Comparison of ENCODE assay signal across 8 mouse cellular contexts in genomic region chr7:83884921-83885532, GRCm38 (mm10). TPM values are rescaled to one million over a fixed set of nuclear protein-coding genes. Genes with fewer than 3 reads are reported as not detected.
DNase-seq lines count a peak whose midpoint lies in the region; ATAC-seq and TF ChIP-seq lines count a peak whose summit lies in the region.

No protein-coding gene starts in this region.

- peak overlapping the region; percentile 88 for H3K4me2 ChIP-seq in embryonic facial prominence, embryonic 11.5 days (ENCODE audit: low read depth, low read length)
- peak overlapping the region; percentile 95 for H3K4me2 ChIP-seq in hindbrain, embryonic 12.5 days (replicated peaks)
- H3K4me2 ChIP-seq in lung, embryonic 14.5 days, result peak overlapping the region; percentile 95

- DNase-seq in layer of hippocampus, adult 2 months (ENCODE audit: low spot score in 2 of 2), result no peak
- no peak for DNase-seq in layer of hippocampus, adult 9-10 months (ENCODE audit: low spot score)
- no peak for DNase-seq in embryonic facial prominence, embryonic 11.5 days (ENCODE audit: low spot score)
- peak; percentile 38 for DNase-seq in lung, embryonic 14.5 days
- DNase-seq in spleen, postnatal 14 days (ENCODE audit: low spot score in 2 of 2), result peak; percentile 20 to 23
- DNase-seq in gastrocnemius, postnatal 10 days, result no peak

- H3K36me3 ChIP-seq in embryonic facial prominence, embryonic 11.5 days (replicated peaks; ENCODE audit: control insufficient read depth, insufficient read depth, low read depth, low read length), result no peaks in the 10 kb centered on the region
- H3K36me3 ChIP-seq in hindbrain, embryonic 12.5 days, result no peaks in the 10 kb centered on the region
- H3K36me3 ChIP-seq in lung, embryonic 14.5 days (ENCODE audit: insufficient read depth), result peaks cover 17% of the 10 kb centered on the region

- H3K9ac ChIP-seq in embryonic facial prominence, embryonic 11.5 days (replicated peaks; ENCODE audit: low read length), result peak overlapping the region; percentile 91
- H3K9ac ChIP-seq in hindbrain, embryonic 12.5 days, result peak overlapping the region; percentile 89
- peak overlapping the region; percentile 92 for H3K9ac ChIP-seq in lung, embryonic 14.5 days

- H3K4me1 ChIP-seq in embryonic facial prominence, embryonic 11.5 days (ENCODE audit: control insufficient read depth, insufficient read depth, low read length), result peaks cover 9% of the 10 kb centered on the region
- H3K4me1 ChIP-seq in hindbrain, embryonic 12.5 days, result peaks cover 32% of the 10 kb centered on the region
- peaks cover 18% of the 10 kb centered on the region for H3K4me1 ChIP-seq in lung, embryonic 14.5 days (ENCODE audit: insufficient read depth)

- TF ChIP-seq CTCF in layer of hippocampus, adult 2 months (conservative IDR thresholded peaks at IDR 0.05), result no peak
- no peak for TF ChIP-seq CTCF in lung, embryonic 14.5 days (IDR thresholded peaks at IDR 0.05; ENCODE audit: low read depth)

- H3K4me3 ChIP-seq in layer of hippocampus, adult 2 months, result peak overlapping the region; percentile 78
- peak overlapping the region; percentile 90 for H3K4me3 ChIP-seq in embryonic facial prominence, embryonic 11.5 days (ENCODE audit: low read depth, low read length)
- H3K4me3 ChIP-seq in hindbrain, embryonic 12.5 days, result peak overlapping the region; percentile 82
- peak overlapping the region; percentile 92 for H3K4me3 ChIP-seq in lung, embryonic 14.5 days (ENCODE audit: low read depth, low read length)

- WGBS in embryonic facial prominence, embryonic 11.5 days, result 38% methylated on average over 6 of the region's 6 CpGs
- 44% methylated on average over 6 of the region's 6 CpGs for WGBS in hindbrain, embryonic 12.5 days
- WGBS in lung, embryonic 14.5 days, result 29% methylated on average over 6 of the region's 6 CpGs

- H3K27ac ChIP-seq in layer of hippocampus, adult 2 months, result peak overlapping the region; percentile 93
- H3K27ac ChIP-seq in embryonic facial prominence, embryonic 11.5 days (replicated peaks; ENCODE audit: low read depth, low read length), result peak overlapping the region; percentile 94; the same call in 1 of the 2 replicates
- H3K27ac ChIP-seq in hindbrain, embryonic 12.5 days, result peak overlapping the region; percentile 95
- H3K27ac ChIP-seq in lung, embryonic 14.5 days (ENCODE audit: low read depth), result peak overlapping the region; percentile 99

- no peaks in the 10 kb centered on the region for H3K27me3 ChIP-seq in embryonic facial prominence, embryonic 11.5 days (ENCODE audit: control insufficient read depth, insufficient read depth, low read length)
- no peaks in the 10 kb centered on the region; the same call in 1 of the 2 replicates for H3K27me3 ChIP-seq in hindbrain, embryonic 12.5 days
- no peaks in the 10 kb centered on the region for H3K27me3 ChIP-seq in lung, embryonic 14.5 days (ENCODE audit: insufficient read depth, low read length)

- H3K9me3 ChIP-seq in embryonic facial prominence, embryonic 11.5 days (replicated peaks; ENCODE audit: control insufficient read depth, low read length), result no peaks in the 10 kb centered on the region
- no peaks in the 10 kb centered on the region for H3K9me3 ChIP-seq in hindbrain, embryonic 12.5 days (replicated peaks)
- H3K9me3 ChIP-seq in lung, embryonic 14.5 days (ENCODE audit: low read depth, low read length), result no peaks in the 10 kb centered on the region; the same call in 1 of the 2 replicates

- no peak for ATAC-seq in embryonic facial prominence, embryonic 11.5 days (replicated peaks; ENCODE audit: insufficient number of reproducible peaks, low FRiP score, low TSS enrichment, low read depth)
- ATAC-seq in hindbrain, embryonic 12.5 days (ENCODE audit: low FRiP score), result no peak
- no peak for ATAC-seq in lung, embryonic 14.5 days (ENCODE audit: insufficient read depth)
- ATAC-seq in granulocyte monocyte progenitor cell, adult 5-6 weeks (replicated peaks; ENCODE audit: poor library complexity, severe bottlenecking), result no peak

RNA-seq across cellular contexts. Expression of gene Mesd, which starts 0.8 kb away (rescaled TPM):
- 10 to 100 TPM; 57.4 to 62.7 TPM for total RNA-seq in layer of hippocampus, adult 2 months (2021)
- 98.5 and 104 TPM in 2 replicates for polyA plus RNA-seq in embryonic facial prominence, embryonic 11.5 days (2014; fragmentation: Nextera tagmentation; extraction: Ambion mirVana)
- polyA plus RNA-seq in hindbrain, embryonic 12.5 days (2016; fragmentation: Nextera tagmentation; extraction: Ambion mirVana), result 91.1 and 95.7 TPM in 2 replicates
- polyA plus RNA-seq in lung, embryonic 14.5 days (2014; fragmentation: Nextera tagmentation; extraction: Ambion mirVana), result 111 and 117 TPM in 2 replicates
- 22.6 and 29.3 TPM in 2 replicates for total RNA-seq in granulocyte monocyte progenitor cell, adult 5-6 weeks (2014; fragmentation: Nextera tagmentation)
- total RNA-seq in granulocyte monocyte progenitor cell, adult 5-6 weeks (2017), result 55.4 and 70.9 TPM in 2 replicates
- total RNA-seq in gastrocnemius, postnatal 10 days (2021), result 10 to 100 TPM; 43.4 to 54.3 TPM

RNA-seq across cellular contexts. Expression of gene Tlnrd1, which starts 0.9 kb away (rescaled TPM):
- 10 to 100 TPM; 18.1 to 20.9 TPM for total RNA-seq in layer of hippocampus, adult 2 months (2021)
- polyA plus RNA-seq in embryonic facial prominence, embryonic 11.5 days (2014; fragmentation: Nextera tagmentation; extraction: Ambion mirVana), result 20.7 and 21.4 TPM in 2 replicates
- polyA plus RNA-seq in hindbrain, embryonic 12.5 days (2016; fragmentation: Nextera tagmentation; extraction: Ambion mirVana), result 19.0 and 21.8 TPM in 2 replicates
- 24.1 and 29.1 TPM in 2 replicates for polyA plus RNA-seq in lung, embryonic 14.5 days (2014; fragmentation: Nextera tagmentation; extraction: Ambion mirVana)
- total RNA-seq in granulocyte monocyte progenitor cell, adult 5-6 weeks (2014; fragmentation: Nextera tagmentation), result 4.9 and 5.8 TPM in 2 replicates
- total RNA-seq in granulocyte monocyte progenitor cell, adult 5-6 weeks (2017), result 5.6 and 6.4 TPM in 2 replicates
- total RNA-seq in gastrocnemius, postnatal 10 days (2021), result 10 to 100 TPM in 1 of 2 experiments, 1 to 10 TPM in 1; 6.8 to 10.9 TPM

Comparison
In these comparisons a context has a peak if more than half of its experiments do, and no peak if none do; other contexts are left out.
1. DNase-seq: peak in lung, embryonic 14.5 days (single experiment) and spleen, postnatal 14 days (2 of 2); none in layer of hippocampus, adult 2 months (0 of 2), layer of hippocampus, adult 9-10 months (single experiment), embryonic facial prominence, embryonic 11.5 days (single experiment) and gastrocnemius, postnatal 10 days (single experiment).
2. Peak in every context shown above with its lines, with median percentiles within 50 percentile points of each other: H3K27ac ChIP-seq, H3K4me3 ChIP-seq, H3K4me2 ChIP-seq and H3K9ac ChIP-seq.